Mouse (Mus musculus) hindbrain, embryonic 16.5 days (tissue): ENCODE measurements around the gene Diablo. TPM values are rescaled to one million over a fixed set of nuclear protein-coding genes. Genes with fewer than 3 reads are reported as not detected.
A peak's percentile ranks its signal among the peaks of the same experiment; 100 is the strongest.
"Not testable (repeated sequence)": the region's sequence is repeated elsewhere in the genome, so short reads cannot be mapped to it uniquely, and the experiment has no call there.

Experiments
- ATAC-seq: fragments of 200-750 bp; cut with Nextera tagmentation; 2 replicates; pipeline ENCODE4 v1.8.0; 2017; ENCODE audit warnings: moderate TSS enrichment, moderate library complexity
- H3K27ac ChIP-seq: fragments of 300-500 bp; sonication (generic); 2 replicates; pipeline ENCODE4 v1.5.1; 2014; ENCODE audit warnings: low read depth, mild to moderate bottlenecking, control low read depth, low read length, moderate library complexity
- H3K27me3 ChIP-seq: fragments of 300-500 bp; sonication (generic); replicated peaks from 2 replicates; pipeline ENCODE4 v1.6.1; 2014; ENCODE audit warnings: low read length; ENCODE audit not compliant: control insufficient read depth, insufficient read depth
- H3K36me3 ChIP-seq: fragments of 300-500 bp; sonication (generic); 2 replicates; pipeline ENCODE4 v1.6.1; 2014; ENCODE audit warnings: mild to moderate bottlenecking, low read length, moderate library complexity, mixed read lengths; ENCODE audit not compliant: control insufficient read depth, insufficient read depth
- H3K4me1 ChIP-seq: fragments of 300-500 bp; sonication (generic); 2 replicates; pipeline ENCODE4 v1.6.1; 2014; ENCODE audit warnings: low read depth, low read length; ENCODE audit not compliant: control insufficient read depth, insufficient read depth
- H3K4me2 ChIP-seq: fragments of 300-500 bp; sonication (generic); 2 replicates; pipeline ENCODE4 v1.6.1; 2014; ENCODE audit warnings: mild to moderate bottlenecking, low read length, control low read depth, moderate library complexity
- H3K4me3 ChIP-seq: fragments of 300-500 bp; sonication (generic); 2 replicates; pipeline ENCODE4 v1.5.1; 2014; ENCODE audit warnings: mild to moderate bottlenecking, low read length, control low read depth, moderate library complexity
- H3K9ac ChIP-seq: fragments of 300-500 bp; sonication (generic); 2 replicates; pipeline ENCODE4 v1.6.1; 2014; ENCODE audit warnings: low read depth, mild to moderate bottlenecking, control low read depth, low read length, moderate library complexity
- H3K9me3 ChIP-seq: fragments of 300-500 bp; sonication (generic); 2 replicates; pipeline ENCODE4 v1.6.1; 2014; ENCODE audit warnings: mild to moderate bottlenecking, low read length, moderate library complexity; ENCODE audit not compliant: control insufficient read depth
- WGBS: fragments of 180-500 bp; shearing (Covaris S2); extraction: QIAGEN DNeasy Blood & Tissue Kit; methylation state at CpG from one replicate; pipeline ENCODE4 v1.1.7; 2014; 5-methylcytosine and 5-hydroxymethylcytosine counted together
- polyA plus RNA-seq: library from polyadenylated mRNA; unstranded; fragments of >200 nt; fragmentation: Nextera tagmentation; extraction: Ambion mirVana; gene quantifications from 2 replicates; pipeline ENCODE4 v1.2.1, GENCODE M21; 2015

The Diablo gene
- polyA plus RNA-seq, 1 experiment from 2014 or later: 107 TPM

DNA sequence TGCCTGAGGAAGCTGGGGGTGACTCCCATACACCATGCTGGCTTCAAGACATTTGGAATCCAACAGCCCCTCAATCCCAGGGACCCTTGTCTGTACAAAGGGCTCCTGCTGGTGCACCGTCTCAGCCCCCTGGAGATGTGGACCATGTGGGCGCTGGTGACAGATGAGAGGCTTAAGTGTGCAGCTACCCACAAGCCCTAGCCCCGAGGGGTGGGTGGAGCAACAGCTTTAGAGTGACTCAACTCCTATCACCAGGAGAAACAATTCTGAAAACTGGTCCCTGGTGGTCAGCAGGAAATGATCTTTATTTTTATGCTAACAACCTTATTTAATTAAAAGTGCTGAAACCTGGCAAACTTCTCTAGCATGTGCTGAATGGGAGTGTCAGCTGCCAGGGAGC lies 12.6 kb downstream of the Diablo start:
- not testable (repeated sequence) for H3K27ac ChIP-seq, H3K36me3 ChIP-seq, H3K9ac ChIP-seq, ATAC-seq, H3K4me3 ChIP-seq, H3K4me2 ChIP-seq, H3K4me1 ChIP-seq, H3K9me3 ChIP-seq, H3K27me3 ChIP-seq
- WGBS: 81% methylated on average over 3 of the region's 3 CpGs

DNA sequence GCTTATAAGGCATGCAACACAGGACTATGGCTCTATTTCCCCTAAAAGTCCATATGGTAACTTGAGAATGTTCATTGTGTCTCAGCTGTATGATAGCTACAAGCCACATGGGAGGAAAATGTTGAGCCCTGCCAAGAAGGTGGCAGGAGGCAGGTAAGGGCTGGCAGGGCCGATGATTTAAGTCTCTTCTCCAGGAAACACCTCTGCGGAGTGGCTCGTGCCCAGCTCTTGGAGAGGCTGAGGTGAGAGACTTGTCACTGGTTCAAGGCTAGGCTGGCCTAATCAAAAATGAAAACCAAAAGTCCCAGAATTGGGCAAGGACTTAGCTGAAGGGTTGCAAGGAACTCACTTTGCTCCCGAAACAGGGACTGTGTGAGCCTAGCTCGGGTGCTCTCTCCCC lies 13.8 kb downstream of the Diablo start, which contains the start of gene B3gnt4:
Gene B3gnt4, plus strand, starts transcription at position 301 of the 400 bp plus-strand sequence.
- H3K4me2 ChIP-seq: peak within 1 kb of the TSS; percentile 71
- 89% methylated on average over 5 of the region's 5 CpGs for WGBS
- H3K36me3 ChIP-seq: no peaks in the 10 kb centered on the region
- ATAC-seq: no peak
- H3K9ac ChIP-seq: no peak within 1 kb of the TSS
- H3K27me3 ChIP-seq: no peaks in the 10 kb centered on the region
- no peaks in the 10 kb centered on the region for H3K9me3 ChIP-seq
- no peak within 1 kb of the TSS for H3K4me3 ChIP-seq
- H3K27ac ChIP-seq: no peak within 1 kb of the TSS
- peaks cover 2% of the 10 kb centered on the region; the same call in 1 of the 2 replicates for H3K4me1 ChIP-seq

DNA sequence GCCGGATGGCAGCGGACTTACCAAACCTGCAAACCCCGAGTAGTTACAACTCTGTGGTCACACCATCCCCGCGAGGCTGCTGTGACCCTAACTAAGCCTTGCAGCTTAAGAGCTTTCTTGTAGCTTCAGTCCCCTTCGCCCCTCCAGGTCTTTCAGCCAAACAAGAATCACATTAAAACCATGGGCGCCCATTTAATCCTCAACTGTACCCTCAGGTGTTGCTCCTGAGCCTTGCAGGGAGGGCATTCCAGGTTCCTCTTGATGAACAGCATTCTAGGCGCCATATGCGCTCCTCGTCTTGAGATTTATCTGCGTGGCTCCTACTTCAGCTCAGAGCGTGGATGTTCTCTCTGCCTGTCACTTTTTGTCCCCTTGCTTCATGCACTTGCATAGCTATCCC lies 15.1 kb downstream of the Diablo start:
- H3K9ac ChIP-seq: peak overlapping the region; percentile 70
- H3K27ac ChIP-seq: no peak overlapping the region
- WGBS: 8% methylated on average over 12 of the region's 12 CpGs
- H3K27me3 ChIP-seq: no peaks in the 10 kb centered on the region
- peak overlapping the region; percentile 71 for H3K4me2 ChIP-seq
- peaks cover 2% of the 10 kb centered on the region; the same call in 1 of the 2 replicates for H3K4me1 ChIP-seq
- H3K9me3 ChIP-seq: no peaks in the 10 kb centered on the region
- H3K36me3 ChIP-seq: no peaks in the 10 kb centered on the region
- ATAC-seq: no peak
- H3K4me3 ChIP-seq: peak overlapping the region; percentile 63

DNA sequence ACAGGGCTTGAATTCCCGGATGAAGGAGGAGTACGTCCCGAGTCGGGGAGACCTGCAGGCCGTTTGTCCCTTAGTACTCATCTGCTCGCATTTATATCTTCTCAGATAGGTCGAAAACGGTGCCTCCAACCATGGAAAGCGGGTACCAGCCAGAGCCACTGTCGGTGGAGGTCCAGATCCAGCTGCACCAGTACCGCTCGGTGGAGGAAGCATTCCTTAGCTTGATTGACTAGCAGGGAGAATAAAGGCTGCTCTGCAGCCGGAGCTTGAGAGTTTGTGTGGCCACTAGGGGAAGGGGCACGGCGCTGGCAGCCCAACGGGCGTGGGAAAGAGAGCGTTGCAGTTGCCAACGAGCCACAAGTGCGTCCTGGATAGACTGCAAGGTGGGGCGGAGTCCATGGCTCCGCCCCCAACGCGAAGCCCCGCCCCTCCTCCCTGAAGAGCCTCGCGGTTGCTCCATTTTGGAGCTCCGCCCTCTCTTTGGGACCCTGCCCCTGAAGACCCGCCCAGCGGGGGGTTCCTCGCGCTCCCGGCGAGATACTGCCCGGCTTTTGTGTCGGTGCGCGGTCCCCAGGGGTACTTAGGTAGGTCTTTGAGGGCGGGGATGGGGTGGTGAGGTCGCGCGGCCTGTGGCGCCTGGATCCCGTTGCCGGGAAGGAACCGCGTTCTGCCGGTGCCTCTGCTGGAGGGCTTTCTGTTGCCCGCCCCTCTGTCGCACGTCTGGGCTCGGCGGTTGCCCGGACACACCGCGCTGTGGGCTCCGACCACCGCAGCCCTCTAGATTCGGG lies 15.8 kb downstream of the Diablo start:
- Histone ChIP-seq H3K4me2 (peak overlapping the region; percentile 71), H3K9ac (peak overlapping the region; percentile 70), H3K4me3 (peak overlapping the region; percentile 63), H3K36me3 (no peaks in the 10 kb centered on the region), H3K9me3 (no peaks in the 10 kb centered on the region), H3K27ac (no peak overlapping the region), H3K27me3 (no peaks in the 10 kb centered on the region), H3K4me1 (peaks cover 2% of the 10 kb centered on the region; the same call in 1 of the 2 replicates)
- peak; percentile 92 for ATAC-seq
- under 1% methylated on average over 58 of the region's 59 CpGs for WGBS

DNA sequence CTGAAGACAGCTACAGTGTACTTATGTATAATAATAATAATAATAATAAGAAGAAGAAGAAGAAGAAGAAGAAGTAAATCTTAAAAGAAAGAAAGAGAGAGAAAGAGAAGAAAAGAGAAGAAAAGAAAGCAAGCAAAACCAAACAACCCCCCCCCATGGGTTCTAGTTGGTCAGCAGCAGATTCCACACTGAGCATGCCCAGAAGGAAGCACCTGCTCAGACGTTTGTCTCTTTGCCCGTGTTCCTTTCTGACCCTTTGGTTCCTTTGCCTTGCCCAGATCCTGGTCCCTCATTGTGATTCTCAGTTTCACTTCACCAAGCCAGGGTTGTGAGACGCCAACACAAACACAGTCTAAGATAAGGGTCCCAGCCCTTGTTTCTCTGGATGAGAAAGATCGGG lies 22.0 kb downstream of the Diablo start:
- H3K27ac ChIP-seq: no peak overlapping the region
- no peak overlapping the region for H3K4me3 ChIP-seq
- no peaks in the 10 kb centered on the region for H3K27me3 ChIP-seq
- H3K9me3 ChIP-seq: no peaks in the 10 kb centered on the region
- no peaks in the 10 kb centered on the region for H3K36me3 ChIP-seq
- no peak overlapping the region for H3K4me2 ChIP-seq
- ATAC-seq: no peak
- H3K4me1 ChIP-seq: no peaks in the 10 kb centered on the region; the same call in 1 of the 2 replicates
- no peak overlapping the region for H3K9ac ChIP-seq
- WGBS: 84% methylated on average over 4 of the region's 4 CpGs

DNA sequence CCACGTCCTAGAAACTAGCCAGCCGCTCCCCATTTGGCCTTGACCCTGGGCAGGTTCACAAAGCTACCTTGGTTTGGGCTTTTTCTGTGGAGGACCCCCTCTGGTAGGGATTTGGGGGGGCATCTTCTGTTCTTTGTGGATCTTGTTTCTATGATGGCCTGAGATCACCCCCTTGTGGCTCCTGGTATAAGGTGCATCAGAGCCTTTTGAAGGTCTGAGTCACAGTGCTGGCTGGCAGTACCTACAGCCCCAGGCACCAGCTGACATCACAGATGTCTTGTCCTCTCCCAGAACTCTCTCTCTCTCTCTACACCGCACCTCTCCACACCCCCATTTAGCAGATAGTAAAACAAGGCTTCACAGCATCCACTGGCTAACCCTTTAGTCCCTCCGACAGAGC lies 24.3 kb downstream of the Diablo start:
- H3K4me3 ChIP-seq: no peak overlapping the region

DNA sequence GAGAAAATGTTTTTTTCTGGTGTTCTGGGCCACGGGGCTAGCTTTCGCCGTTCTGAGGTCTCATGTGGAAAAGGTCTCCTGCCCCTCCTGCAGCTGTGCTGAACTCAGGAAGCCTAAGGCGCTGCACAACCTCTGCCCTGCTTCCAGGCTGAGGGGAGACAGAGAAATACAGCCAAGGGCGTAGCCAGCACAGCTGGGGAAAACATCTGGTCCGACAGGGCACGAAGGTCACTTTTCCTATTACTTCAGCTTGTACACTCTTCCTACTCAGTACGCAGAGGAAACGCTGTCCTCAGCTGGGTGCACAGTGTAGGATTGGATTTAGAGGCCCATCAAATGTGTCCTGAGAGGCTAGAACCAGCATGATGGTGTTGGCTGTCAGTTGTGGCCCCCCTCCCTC lies 34.0 kb downstream of the Diablo start:
- Histone ChIP-seq H3K9ac (no peak overlapping the region), H3K36me3 (no peaks in the 10 kb centered on the region), H3K9me3 (no peaks in the 10 kb centered on the region), H3K4me3 (no peak overlapping the region), H3K4me2 (no peak overlapping the region), H3K27me3 (no peaks in the 10 kb centered on the region), H3K4me1 (peaks cover 8% of the 10 kb centered on the region), H3K27ac (no peak overlapping the region)
- 64% methylated on average over 9 of the region's 9 CpGs for WGBS
- ATAC-seq: no peak

More for the DNA sequence above, 24.3 kb downstream of the Diablo start:
- no peak overlapping the region for H3K9ac ChIP-seq
- no peaks in the 10 kb centered on the region; the same call in 1 of the 2 replicates for H3K4me1 ChIP-seq
- H3K27me3 ChIP-seq: no peaks in the 10 kb centered on the region
- no peaks in the 10 kb centered on the region for H3K36me3 ChIP-seq
- WGBS: 48% methylated on average over 4 of the region's 4 CpGs
- H3K9me3 ChIP-seq: no peaks in the 10 kb centered on the region
- H3K27ac ChIP-seq: no peak overlapping the region
- no peak for ATAC-seq
- no peak overlapping the region for H3K4me2 ChIP-seq

DNA sequence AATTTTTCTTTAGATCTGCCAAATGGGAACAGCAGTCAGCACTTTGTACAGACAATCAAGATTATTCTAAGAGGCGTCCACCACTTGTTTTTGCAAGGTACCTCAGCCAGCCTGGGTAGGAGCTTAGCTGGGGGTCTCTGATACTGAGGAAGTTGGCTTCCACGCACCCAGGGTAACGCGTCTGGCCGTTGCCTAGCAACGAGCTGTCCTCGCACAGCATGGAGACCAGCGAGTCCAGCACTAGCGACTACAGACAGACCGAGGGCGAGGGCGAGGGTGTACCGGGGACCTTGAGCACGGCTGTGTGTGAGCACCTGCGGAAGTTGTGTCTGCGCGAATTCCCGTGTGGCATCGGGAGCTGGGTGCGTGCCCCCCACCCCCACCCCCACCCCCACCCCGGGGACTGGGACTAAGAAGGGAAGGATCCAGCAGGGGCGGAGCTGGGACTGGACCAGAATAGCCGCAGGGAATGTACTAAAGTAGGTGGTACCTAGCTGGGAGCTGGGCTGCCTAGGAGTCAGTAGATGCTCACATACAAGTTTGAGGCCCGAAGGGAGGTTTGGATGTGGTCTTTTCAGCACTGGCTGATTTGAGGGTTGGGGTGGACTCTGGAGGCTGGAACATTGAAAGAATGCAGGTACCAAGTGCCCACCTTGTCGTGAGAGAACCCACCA lies 34.7 kb downstream of the Diablo start, which contains the start of the genes Lrrc43 and Il31:
Gene Lrrc43, plus strand, starts transcription at position 194 of the 674 bp plus-strand sequence.
Gene Il31, minus strand, starts transcription at position 378 of the 674 bp plus-strand sequence.
- Histone ChIP-seq H3K27ac (no peak within 1 kb of the TSS), H3K4me1 (peaks cover 8% of the 10 kb centered on the region), H3K36me3 (no peaks in the 10 kb centered on the region), H3K9ac (peak within 1 kb of the TSS; percentile 49; the same call in 1 of the 2 replicates), H3K27me3 (no peaks in the 10 kb centered on the region), H3K9me3 (no peaks in the 10 kb centered on the region), H3K4me2 (peak within 1 kb of the TSS; percentile 64), H3K4me3 (peak within 1 kb of the TSS; percentile 31)
- peak; percentile 77 for ATAC-seq
- 6% methylated on average over 25 of the region's 25 CpGs for WGBS
